8 mouse cellular contexts compared by ENCODE assay signal in the genomic region with DNA sequence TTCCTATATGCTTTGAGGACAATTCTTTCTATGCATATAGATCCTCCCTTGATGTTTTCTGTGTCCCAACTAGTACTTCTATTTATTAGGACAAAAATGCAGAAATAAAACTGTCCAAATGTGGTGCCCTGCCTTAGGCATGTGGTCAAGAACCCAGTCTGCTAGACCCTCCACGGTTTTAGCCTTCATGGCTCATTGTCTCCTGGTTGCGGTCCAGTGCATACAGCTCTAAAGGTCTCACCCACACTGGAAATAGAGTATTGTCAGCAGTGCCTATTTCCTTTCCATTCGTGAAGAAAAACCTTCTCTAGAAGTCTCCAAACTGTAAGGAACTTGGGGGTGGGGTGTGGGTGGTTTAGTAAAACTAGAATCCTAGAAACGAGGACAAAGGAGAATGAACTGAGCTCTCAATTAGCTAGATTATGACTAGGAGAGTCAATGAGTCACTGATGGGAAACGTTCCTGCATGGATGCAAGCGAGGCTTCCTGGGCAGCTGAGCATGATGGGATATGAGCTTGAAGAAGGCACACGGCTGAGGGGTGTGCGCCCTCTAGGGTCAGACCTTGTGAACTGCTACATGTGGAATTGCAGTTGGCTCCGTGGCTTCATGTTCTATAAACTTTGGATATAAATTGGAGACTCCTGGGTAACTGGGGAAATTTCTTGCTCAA. TPM values are rescaled to one million over a fixed set of nuclear protein-coding genes. Genes with fewer than 3 reads are reported as not detected.
DNase-seq lines count a peak whose midpoint lies in the region; ATAC-seq and TF ChIP-seq lines count a peak whose summit lies in the region.
"Had no signal": no experiment of that assay in that cellular context is flagged by ENCODE, and none has a peak within 500 bp of the region (broad histone marks: within the 10 kb centered on the region; RNA-seq: fewer than 3 reads in every experiment).

No protein-coding gene starts in this region.

- H3K4me1 ChIP-seq in liver, postnatal 0 days (ENCODE audit: insufficient read depth), result peaks cover 13% of the 10 kb centered on the region

- no peaks in the 10 kb centered on the region; the same call in 1 of the 2 replicates for H3K9me3 ChIP-seq in liver, postnatal 0 days (ENCODE audit: low read length)
- H3K9me3 ChIP-seq: limb, embryonic 13.5 days had no signal

- no peak for TF ChIP-seq EP300 in liver, postnatal 0 days (IDR thresholded peaks at IDR 0.05; ENCODE audit: low read depth)

- no peak overlapping the region for H3K4me2 ChIP-seq in liver, postnatal 0 days (ENCODE audit: low read depth, low read length)
- H3K4me2 ChIP-seq: limb, embryonic 13.5 days had no signal

- ATAC-seq in granulocyte monocyte progenitor cell, adult 5-6 weeks (replicated peaks; ENCODE audit: poor library complexity, severe bottlenecking), result peak; percentile 69
- ATAC-seq in liver, postnatal 0 days, result peak; percentile 55

- no peak overlapping the region for H3K27ac ChIP-seq in liver, postnatal 0 days (ENCODE audit: low read depth)
- H3K27ac ChIP-seq: limb, embryonic 13.5 days had no signal

- peak; percentile 84 for TF ChIP-seq CTCF in liver, postnatal 0 days (IDR thresholded peaks at IDR 0.05; ENCODE audit: low read depth)

- no peak overlapping the region for H3K4me3 ChIP-seq in liver, postnatal 0 days (ENCODE audit: low read depth, low read length)
- H3K4me3 ChIP-seq: limb, embryonic 13.5 days had no signal

- no peaks in the 10 kb centered on the region for H3K36me3 ChIP-seq in liver, postnatal 0 days (replicated peaks; ENCODE audit: insufficient read depth, low read length)

- H3K9ac ChIP-seq in liver, postnatal 0 days (replicated peaks), result no peak overlapping the region
- H3K9ac ChIP-seq: limb, embryonic 13.5 days had no signal

- peak; percentile 64 for DNase-seq in CD4-positive, CD25-positive, alpha-beta regulatory T cell, adult 2 months (ENCODE audit: low read depth, low spot score)
- DNase-seq in MN1 (ENCODE audit: low spot score), result peak; percentile 65
- DNase-seq in cerebellum, adult 9-10 months, result peak; percentile 22
- peak; percentile 68 to 78 for DNase-seq in kidney, postnatal 4 days
- DNase-seq in liver, postnatal 0 days, result peak; percentile 65
- DNase-seq in retina, adult 2 months (ENCODE audit: low read depth, low spot score), result peak; percentile 22

- no peaks in the 10 kb centered on the region for H3K27me3 ChIP-seq in liver, postnatal 0 days (ENCODE audit: insufficient read depth, low read length)
- H3K27me3 ChIP-seq: limb, embryonic 13.5 days had no signal

- WGBS in liver, postnatal 0 days (ENCODE audit: insufficient replicate concordance), result 34% methylated on average over 9 of the region's 9 CpGs

RNA-seq across cellular contexts. Expression of gene Cfap44, which starts 2.6 kb away (rescaled TPM):
- not detected in 2 replicates for total RNA-seq in granulocyte monocyte progenitor cell, adult 5-6 weeks (2014; fragmentation: Nextera tagmentation)
- 0.26 TPM in 1 of 2 replicates, not detected in the other for total RNA-seq in granulocyte monocyte progenitor cell, adult 5-6 weeks (2017)
- 0.20 and 0.69 TPM in 2 replicates for polyA plus RNA-seq in liver, postnatal 0 days (2015; fragmentation: Nextera tagmentation; extraction: Ambion mirVana)

RNA-seq across cellular contexts. Expression of gene Spice1, which starts 45.1 kb away (rescaled TPM):
- 23.0 and 37.4 TPM in 2 replicates for total RNA-seq in granulocyte monocyte progenitor cell, adult 5-6 weeks (2014; fragmentation: Nextera tagmentation)
- total RNA-seq in granulocyte monocyte progenitor cell, adult 5-6 weeks (2017), result 19.8 and 22.3 TPM in 2 replicates
- polyA plus RNA-seq in liver, postnatal 0 days (2015; fragmentation: Nextera tagmentation; extraction: Ambion mirVana), result 4.1 and 4.9 TPM in 2 replicates

RNA-seq across cellular contexts. Expression of gene Sidt1, which starts 59.0 kb away (rescaled TPM):
- not detected in 2 replicates for total RNA-seq in granulocyte monocyte progenitor cell, adult 5-6 weeks (2014; fragmentation: Nextera tagmentation)
- total RNA-seq in granulocyte monocyte progenitor cell, adult 5-6 weeks (2017), result 0.26 TPM in 1 of 2 replicates, not detected in the other
- 0.02 TPM in 1 of 2 replicates, not detected in the other for polyA plus RNA-seq in liver, postnatal 0 days (2015; fragmentation: Nextera tagmentation; extraction: Ambion mirVana)

Comparison
In these comparisons a context has a peak if more than half of its experiments do, and no peak if none do; other contexts are left out.
1. DNase-seq: peak in every context shown above with its lines; median percentile 73 in kidney, postnatal 4 days; 65 in MN1; 65 in liver, postnatal 0 days; 64 in CD4-positive, CD25-positive, alpha-beta regulatory T cell, adult 2 months; 22 in cerebellum, adult 9-10 months; 22 in retina, adult 2 months.